Mouse (Mus musculus) E14TG2a.4 (cell line): ENCODE results near the gene Pla2g12a.

Experiments used
- CTCF ChIP-seq: conservative IDR thresholded peaks from 2 replicates; pipeline ENCODE4 v1.5.1; 2014; ENCODE audit warnings: low read length
- POU5F1 ChIP-seq: IDR thresholded peaks from 2 replicates; pipeline ENCODE4 v1.6.1; 2014; ENCODE audit warnings: low read length, borderline replicate concordance

DNA sequence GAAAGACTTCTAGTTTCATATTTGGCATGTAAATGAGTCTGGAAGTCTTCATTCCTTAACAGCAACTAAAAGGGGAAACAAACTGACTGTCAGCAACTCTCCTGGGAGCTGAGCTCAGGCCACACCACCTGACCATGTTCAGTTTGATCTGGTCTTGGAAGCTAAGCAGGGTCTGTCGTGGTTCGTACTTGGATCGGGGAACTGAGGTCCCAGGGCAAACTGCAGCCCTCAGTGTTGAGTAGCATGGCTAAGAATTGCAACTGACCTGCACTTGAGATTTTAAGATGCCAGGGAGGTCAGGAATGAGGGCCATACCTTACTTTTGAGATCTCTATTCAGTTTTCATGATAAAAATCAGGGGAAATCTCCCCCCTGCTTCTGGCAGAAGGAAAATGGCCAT lies 47.5 kb downstream of the Pla2g12a start:
- TF ChIP-seq CTCF (no peak), POU5F1 (no peak)
